Mouse (Mus musculus): ENCODE data around the gene Pcnx2. TPM values are rescaled to one million over a fixed set of nuclear protein-coding genes. Genes with fewer than 3 reads are reported as not detected.

Pcnx2 gene
- total and polyA plus RNA-seq, 3 experiments = 0.34 to 0.86 (median 0.36) TPM

DNA sequence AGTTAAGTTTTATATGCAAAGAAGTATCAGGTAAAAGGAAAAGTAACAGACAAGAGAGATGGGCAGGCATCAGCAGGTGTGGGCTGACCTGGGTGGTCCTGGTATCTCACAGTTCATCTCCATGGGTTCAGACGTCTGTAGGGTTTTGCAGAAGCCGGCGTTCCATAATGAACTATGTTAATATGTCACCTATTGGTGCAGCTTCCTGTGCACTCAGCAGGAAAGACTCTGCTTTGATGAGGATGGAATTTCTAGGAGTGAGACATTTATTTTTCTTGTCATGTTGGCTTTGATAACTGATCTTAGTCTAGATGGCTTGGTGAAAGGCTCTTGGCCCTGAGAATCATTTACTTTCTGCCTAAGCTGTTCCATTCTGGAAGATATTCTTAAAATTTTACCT, 24.2 kb upstream of the Pcnx2 start:
- Histone ChIP-seq H3K36me3 (ENCODE audit: control insufficient read depth, insufficient read depth, low read length) (no peaks in the 10 kb centered on the region), H3K79me2 (replicated peaks; ENCODE audit: control insufficient read depth, insufficient read depth, low read length) (no peaks in the 10 kb centered on the region), H3K4me1 (ENCODE audit: control insufficient read depth, insufficient read depth, low read length) (no peaks in the 10 kb centered on the region), H3K27me3 (ENCODE audit: control insufficient read depth, insufficient read depth, low read length) (no peaks in the 10 kb centered on the region), H3K4me3 (no peak overlapping the region), H3K9ac (ENCODE audit: low read depth, low read length) (no peak overlapping the region), H3K27ac (no peak overlapping the region)
- TF ChIP-seq EP300 (IDR thresholded peaks at IDR 0.05; ENCODE audit: insufficient read depth, low read depth, low read length) = no peak
- no peak for TF ChIP-seq POLR2A (IDR thresholded peaks at IDR 0.05; ENCODE audit: insufficient read depth, low read depth, low read length)
- no peak for TF ChIP-seq CTCF (IDR thresholded peaks at IDR 0.05)
- intact Hi-C loops (cut with DNase I) = no loop called here
- WGBS = 67% methylated on average over 3 of the region's 3 CpGs
- DNase-seq = no peak

DNA sequence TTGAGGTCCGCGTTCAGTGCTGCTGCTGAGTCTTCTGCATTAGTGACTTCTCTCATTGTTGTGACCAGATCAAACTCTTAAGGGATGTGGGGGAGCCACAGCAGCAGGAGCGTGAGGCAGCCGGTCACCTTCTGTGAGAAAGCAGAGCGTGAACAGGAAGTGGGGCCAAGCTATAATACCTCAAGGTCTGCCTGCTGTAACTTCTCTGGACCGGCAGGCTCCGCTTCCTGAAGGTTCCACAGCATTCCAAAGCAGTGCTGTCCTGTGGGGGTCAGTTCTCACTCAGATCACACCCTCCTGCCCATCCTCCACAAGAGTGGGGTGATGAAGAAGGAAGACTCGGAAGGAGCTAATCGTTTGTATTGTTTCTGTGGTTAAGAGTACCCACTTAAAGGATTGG, 22.6 kb upstream of the Pcnx2 start:
- Histone ChIP-seq H3K4me1 (ENCODE audit: control insufficient read depth, insufficient read depth, low read length) (no peaks in the 10 kb centered on the region), H3K27ac (no peak overlapping the region), H3K79me2 (replicated peaks; ENCODE audit: control insufficient read depth, insufficient read depth, low read length) (no peaks in the 10 kb centered on the region), H3K36me3 (ENCODE audit: control insufficient read depth, insufficient read depth, low read length) (no peaks in the 10 kb centered on the region), H3K9ac (ENCODE audit: low read depth, low read length) (no peak overlapping the region), H3K27me3 (ENCODE audit: control insufficient read depth, insufficient read depth, low read length) (no peaks in the 10 kb centered on the region), H3K4me3 (no peak overlapping the region)
- TF ChIP-seq EP300 (IDR thresholded peaks at IDR 0.05; ENCODE audit: insufficient read depth, low read depth, low read length) (no peak), CTCF (IDR thresholded peaks at IDR 0.05) (no peak), POLR2A (IDR thresholded peaks at IDR 0.05; ENCODE audit: insufficient read depth, low read depth, low read length) (no peak)
- no peak for DNase-seq
- 60% methylated on average over 9 of the region's 9 CpGs for WGBS
- intact Hi-C loops (cut with DNase I) = no loop called here

DNA sequence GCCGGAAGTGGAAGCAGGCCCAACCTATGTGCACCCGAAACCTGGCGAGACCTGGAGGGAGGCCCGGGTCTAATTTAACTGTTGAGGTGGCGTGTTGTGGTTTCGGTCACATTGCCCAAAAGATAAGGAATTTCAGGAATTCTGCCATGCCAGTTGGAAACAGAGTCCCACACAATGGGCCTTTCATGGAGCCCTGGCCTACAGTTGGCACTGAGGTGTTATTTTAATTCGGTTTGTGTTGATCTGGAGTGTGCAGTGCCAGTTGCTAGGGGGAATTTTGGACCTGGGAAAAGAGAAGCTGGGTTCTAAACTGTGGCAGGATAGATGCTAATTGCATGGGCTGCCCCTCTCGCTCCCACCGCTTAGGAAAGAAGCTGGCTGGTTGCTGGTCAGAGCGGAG, 22.2 kb upstream of the Pcnx2 start:
- H3K4me3 ChIP-seq = no peak overlapping the region
- 93% methylated on average over 10 of the region's 10 CpGs for WGBS
- no peaks in the 10 kb centered on the region for H3K4me1 ChIP-seq (ENCODE audit: control insufficient read depth, insufficient read depth, low read length)
- no peak for TF ChIP-seq CTCF (IDR thresholded peaks at IDR 0.05)
- TF ChIP-seq EP300 (IDR thresholded peaks at IDR 0.05; ENCODE audit: insufficient read depth, low read depth, low read length) = no peak
- TF ChIP-seq POLR2A (IDR thresholded peaks at IDR 0.05; ENCODE audit: insufficient read depth, low read depth, low read length) = no peak
- H3K9ac ChIP-seq (ENCODE audit: low read depth, low read length) = no peak overlapping the region
- no peak for DNase-seq
- intact Hi-C loops (cut with DNase I) = no loop called here
- no peaks in the 10 kb centered on the region for H3K79me2 ChIP-seq (replicated peaks; ENCODE audit: control insufficient read depth, insufficient read depth, low read length)
- no peak overlapping the region for H3K27ac ChIP-seq
- no peaks in the 10 kb centered on the region for H3K36me3 ChIP-seq (ENCODE audit: control insufficient read depth, insufficient read depth, low read length)
- H3K27me3 ChIP-seq (ENCODE audit: control insufficient read depth, insufficient read depth, low read length) = peaks cover under 1% of the 10 kb centered on the region; the same call in 1 of the 2 replicates

DNA sequence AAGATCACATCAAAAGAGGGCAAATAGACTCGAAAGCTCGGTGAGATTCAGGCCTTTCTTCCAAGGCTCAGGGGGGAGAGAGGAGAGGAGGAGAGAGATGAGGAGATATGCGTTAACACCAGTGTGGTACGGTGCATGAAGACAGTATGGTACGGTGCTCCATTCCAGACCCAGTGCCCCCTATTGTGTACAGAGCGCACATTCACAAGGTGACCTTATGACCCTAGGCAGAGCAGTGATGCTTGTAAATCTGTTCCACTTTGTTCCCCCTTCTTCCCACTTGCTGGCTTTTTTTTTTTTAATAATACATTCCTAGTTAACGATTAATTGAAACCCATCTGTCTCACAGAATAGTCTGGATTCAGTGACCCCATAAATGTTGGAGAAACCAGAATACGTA, 21.4 kb upstream of the Pcnx2 start:
- H3K27ac ChIP-seq = no peak overlapping the region
- peaks cover 2% of the 10 kb centered on the region; the same call in 1 of the 2 replicates for H3K27me3 ChIP-seq (ENCODE audit: control insufficient read depth, insufficient read depth, low read length)
- intact Hi-C loops (cut with DNase I) = no loop called here
- H3K79me2 ChIP-seq (replicated peaks; ENCODE audit: control insufficient read depth, insufficient read depth, low read length) = no peaks in the 10 kb centered on the region
- no peak for TF ChIP-seq CTCF (IDR thresholded peaks at IDR 0.05)
- no peak for TF ChIP-seq POLR2A (IDR thresholded peaks at IDR 0.05; ENCODE audit: insufficient read depth, low read depth, low read length)
- TF ChIP-seq EP300 (IDR thresholded peaks at IDR 0.05; ENCODE audit: insufficient read depth, low read depth, low read length) = no peak
- H3K36me3 ChIP-seq (ENCODE audit: control insufficient read depth, insufficient read depth, low read length) = no peaks in the 10 kb centered on the region
- WGBS = 83% methylated on average over 8 of the region's 8 CpGs
- no peak overlapping the region for H3K4me3 ChIP-seq
- DNase-seq = no peak
- no peak overlapping the region for H3K9ac ChIP-seq (ENCODE audit: low read depth, low read length)
- H3K4me1 ChIP-seq (ENCODE audit: control insufficient read depth, insufficient read depth, low read length) = no peaks in the 10 kb centered on the region

DNA sequence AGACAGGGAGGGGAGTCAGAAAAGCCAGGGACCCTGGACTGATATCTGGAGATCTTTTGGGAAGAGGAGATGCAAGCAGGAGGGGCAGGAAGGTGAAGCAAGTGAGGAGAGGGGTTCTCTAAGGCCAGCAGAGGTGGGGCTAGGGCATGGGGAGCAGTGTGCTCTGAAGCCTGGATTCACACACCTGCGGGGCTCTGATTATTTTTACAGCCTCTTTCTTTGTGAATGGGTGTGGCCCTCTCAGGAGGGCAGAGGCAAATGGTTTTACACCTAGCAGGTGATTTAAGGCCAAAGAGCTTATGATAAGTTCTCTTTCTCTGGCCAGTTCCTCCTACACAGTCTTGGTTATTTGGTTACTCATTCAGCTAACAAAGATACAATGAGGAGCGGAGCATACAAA, 20.6 kb upstream of the Pcnx2 start:
- Histone ChIP-seq H3K9ac (ENCODE audit: low read depth, low read length) (no peak overlapping the region), H3K27me3 (ENCODE audit: control insufficient read depth, insufficient read depth, low read length) (peaks cover 2% of the 10 kb centered on the region; the same call in 1 of the 2 replicates), H3K36me3 (ENCODE audit: control insufficient read depth, insufficient read depth, low read length) (no peaks in the 10 kb centered on the region), H3K4me3 (no peak overlapping the region), H3K79me2 (replicated peaks; ENCODE audit: control insufficient read depth, insufficient read depth, low read length) (no peaks in the 10 kb centered on the region), H3K4me1 (ENCODE audit: control insufficient read depth, insufficient read depth, low read length) (no peaks in the 10 kb centered on the region), H3K27ac (no peak overlapping the region)
- DNase-seq = no peak
- WGBS = 81% methylated on average over 2 of the region's 2 CpGs
- intact Hi-C loops (cut with DNase I) = no loop called here
- TF ChIP-seq CTCF (IDR thresholded peaks at IDR 0.05) (no peak), EP300 (IDR thresholded peaks at IDR 0.05; ENCODE audit: insufficient read depth, low read depth, low read length) (no peak), POLR2A (IDR thresholded peaks at IDR 0.05; ENCODE audit: insufficient read depth, low read depth, low read length) (no peak)

DNA sequence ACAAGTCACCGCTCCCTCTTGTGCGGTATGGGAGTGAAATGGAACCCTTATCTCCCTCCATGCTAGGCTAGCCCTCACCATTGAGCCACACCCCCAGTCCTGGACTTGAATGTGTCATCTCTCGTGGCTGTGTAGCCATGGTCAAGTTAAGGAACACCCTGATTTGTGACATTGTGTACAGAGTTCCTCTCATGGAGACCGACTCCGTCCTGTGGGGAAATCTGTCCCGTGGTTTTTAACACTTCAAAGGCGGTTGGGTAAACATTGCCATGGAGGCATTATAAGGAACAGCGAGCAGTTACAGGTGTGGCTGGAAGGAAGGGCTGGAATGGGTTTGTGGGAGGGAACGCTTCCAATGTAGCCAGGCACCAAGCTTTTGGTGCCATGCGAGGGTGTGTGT, 18.9 kb upstream of the Pcnx2 start:
- DNase-seq = no peak
- TF ChIP-seq EP300 (IDR thresholded peaks at IDR 0.05; ENCODE audit: insufficient read depth, low read depth, low read length) (no peak), POLR2A (IDR thresholded peaks at IDR 0.05; ENCODE audit: insufficient read depth, low read depth, low read length) (no peak), CTCF (IDR thresholded peaks at IDR 0.05) (no peak)
- intact Hi-C loops (cut with DNase I) = no loop called here
- Histone ChIP-seq H3K4me1 (ENCODE audit: control insufficient read depth, insufficient read depth, low read length) (no peaks in the 10 kb centered on the region), H3K79me2 (replicated peaks; ENCODE audit: control insufficient read depth, insufficient read depth, low read length) (no peaks in the 10 kb centered on the region), H3K27me3 (ENCODE audit: control insufficient read depth, insufficient read depth, low read length) (peaks cover 2% of the 10 kb centered on the region; the same call in 1 of the 2 replicates), H3K36me3 (ENCODE audit: control insufficient read depth, insufficient read depth, low read length) (no peaks in the 10 kb centered on the region), H3K9ac (ENCODE audit: low read depth, low read length) (no peak overlapping the region), H3K27ac (no peak overlapping the region), H3K4me3 (no peak overlapping the region)
- 61% methylated on average over 10 of the region's 10 CpGs for whole genome bisulfite sequencing

Measured in heart, adult 2 months (tissue).